ENCODE assay signal across 19 mouse cellular contexts in the genomic region with DNA sequence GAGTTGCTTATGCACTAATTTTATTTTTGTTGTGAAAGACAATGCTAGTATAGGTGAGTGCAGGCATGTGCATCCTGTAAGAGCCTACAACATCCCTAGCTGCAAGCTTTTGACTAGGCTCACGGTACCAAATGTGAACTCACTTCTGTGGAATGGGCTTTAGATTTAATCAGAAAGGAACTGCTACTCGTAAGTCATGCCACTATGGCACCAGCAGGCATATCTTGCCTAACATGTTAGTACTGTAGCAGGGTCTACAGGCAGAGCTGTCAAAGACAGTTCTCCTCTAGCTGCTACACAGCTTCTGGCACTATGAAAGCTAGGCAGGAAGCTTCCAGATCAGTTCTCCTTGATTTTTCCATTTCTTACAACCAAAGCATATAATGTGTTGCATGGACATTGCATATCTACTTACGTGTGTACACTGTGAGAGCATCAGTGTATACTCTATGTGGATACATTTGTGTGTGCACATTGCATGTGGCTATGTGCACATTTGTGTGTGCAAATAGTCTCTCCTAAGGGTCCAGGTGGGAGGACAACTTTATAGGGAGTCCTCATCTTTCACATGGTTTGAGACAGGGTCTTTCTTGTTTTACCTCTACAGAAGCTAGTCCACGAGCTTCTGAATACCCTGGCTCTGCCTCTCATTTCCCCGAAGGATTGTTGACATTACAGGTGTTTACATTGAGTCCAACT. TPM values are rescaled to one million over a fixed set of nuclear protein-coding genes. Genes with fewer than 3 reads are reported as not detected.
"Had no signal": no experiment of that assay in that cellular context is flagged by ENCODE, and none has a peak within 500 bp of the region (broad histone marks: within the 10 kb centered on the region; RNA-seq: fewer than 3 reads in every experiment).

No protein-coding gene starts in this region.

- H3K27ac ChIP-seq: liver, embryonic 14.5 days; lung, embryonic 15.5 days; macrophage; midbrain, embryonic 12.5 days; midbrain, embryonic 15.5 days; neural tube, embryonic 12.5 days; stomach, embryonic 15.5 days; stomach, postnatal 0 days had no signal

- H3K4me3 ChIP-seq: lung, embryonic 15.5 days; megakaryocyte, embryonic 14.5 days; midbrain, embryonic 12.5 days; midbrain, embryonic 15.5 days; neural tube, embryonic 12.5 days; stomach, embryonic 15.5 days had no signal

- H3K9me3 ChIP-seq: lung, embryonic 15.5 days; megakaryocyte, embryonic 14.5 days; midbrain, embryonic 12.5 days; midbrain, embryonic 15.5 days; neural tube, embryonic 12.5 days; stomach, embryonic 15.5 days had no signal

- DNase-seq: lung, adult 2 months; lung, postnatal 14 days; lung, postnatal 36 days; right cerebral cortex, postnatal 14 days; thymus, adult 2 months; thymus, postnatal 25 days; thymus, postnatal 4 days had no signal

- H3K4me2 ChIP-seq: liver, embryonic 11.5 days; lung, embryonic 15.5 days; midbrain, embryonic 12.5 days; midbrain, embryonic 15.5 days; neural tube, embryonic 12.5 days; stomach, embryonic 15.5 days had no signal

- H3K27me3 ChIP-seq: lung, embryonic 15.5 days; megakaryocyte, embryonic 14.5 days; midbrain, embryonic 12.5 days; midbrain, embryonic 15.5 days; neural tube, embryonic 12.5 days; stomach, embryonic 15.5 days had no signal

- ATAC-seq: lung, postnatal 0 days; midbrain, embryonic 15.5 days had no signal

- H3K9ac ChIP-seq: liver, embryonic 14.5 days; lung, embryonic 15.5 days; midbrain, embryonic 12.5 days; midbrain, embryonic 15.5 days; neural tube, embryonic 12.5 days; stomach, embryonic 15.5 days had no signal

- H3K4me1 ChIP-seq: lung, embryonic 15.5 days; midbrain, embryonic 12.5 days; midbrain, embryonic 15.5 days; neural tube, embryonic 12.5 days; stomach, embryonic 15.5 days had no signal

RNA-seq across cellular contexts. Expression of a gene that starts 36.8 kb away (rescaled TPM):
- total RNA-seq: neutrophil, adult 5-6 weeks had no signal
